Mouse (Mus musculus): ENCODE data around the gene Svep1.
A peak's percentile ranks its signal among the peaks of the same experiment; 100 is the strongest.

Gene Svep1

GRCm38 (mm10) chr4:58082588-58082987 lies 124.1 kb downstream of the Svep1 start:
- DNase-seq (ENCODE audit: low read depth, low spot score): peak; percentile 56

GRCm38 (mm10) chr4:58079631-58080030 lies 127.0 kb downstream of the Svep1 start:
- DNase-seq (ENCODE audit: low read depth, low spot score): peak; percentile 65
- no peaks in the 10 kb centered on the region for H3K27me3 ChIP-seq (ENCODE audit: control insufficient read depth, insufficient read depth, low read length, poor library complexity, severe bottlenecking)
- H3K36me3 ChIP-seq (ENCODE audit: control insufficient read depth, insufficient read depth, low read length, poor library complexity, severe bottlenecking): no peaks in the 10 kb centered on the region

More at GRCm38 (mm10) chr4:58082588-58082987, 124.1 kb downstream of the Svep1 start:
- no peaks in the 10 kb centered on the region for H3K27me3 ChIP-seq (ENCODE audit: control insufficient read depth, insufficient read depth, low read length, poor library complexity, severe bottlenecking)
- H3K36me3 ChIP-seq (ENCODE audit: control insufficient read depth, insufficient read depth, low read length, poor library complexity, severe bottlenecking): no peaks in the 10 kb centered on the region

- Histone ChIP-seq H3K36me3 (ENCODE audit: control insufficient read depth, insufficient read depth, low read length, poor library complexity, severe bottlenecking) (no peaks in the 10 kb centered on the region), H3K27me3 (ENCODE audit: control insufficient read depth, insufficient read depth, low read length, poor library complexity, severe bottlenecking) (no peaks in the 10 kb centered on the region)
- no peak for DNase-seq (ENCODE audit: low read depth, low spot score)
Measured at GRCm38 (mm10) chr4:58077950-58078349, 128.7 kb downstream of the Svep1 start.

DNA sequence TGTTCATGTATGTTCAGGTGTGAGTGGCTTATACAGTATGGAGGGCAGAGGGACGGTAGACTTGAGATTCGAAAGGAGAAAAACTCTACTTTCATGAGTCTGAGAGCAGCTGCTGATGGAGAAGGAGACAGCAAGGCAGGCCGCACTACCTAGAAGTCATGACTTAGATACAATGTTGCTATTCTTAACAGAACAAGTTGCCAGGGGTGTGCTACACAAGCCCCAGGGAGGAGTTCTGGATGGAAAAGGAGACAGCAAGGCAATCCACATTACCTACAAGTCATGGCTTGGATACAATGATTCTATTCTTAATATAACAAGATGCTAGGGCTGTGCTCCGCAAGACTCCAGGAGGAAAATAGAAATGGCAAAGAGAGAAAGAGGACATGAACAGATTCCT lies 129.1 kb downstream of the Svep1 start:
- no peak for DNase-seq (ENCODE audit: low read depth, low spot score)
- no peaks in the 10 kb centered on the region for H3K27me3 ChIP-seq (ENCODE audit: control insufficient read depth, insufficient read depth, low read length, poor library complexity, severe bottlenecking)
- no peaks in the 10 kb centered on the region for H3K36me3 ChIP-seq (ENCODE audit: control insufficient read depth, insufficient read depth, low read length, poor library complexity, severe bottlenecking)

DNA sequence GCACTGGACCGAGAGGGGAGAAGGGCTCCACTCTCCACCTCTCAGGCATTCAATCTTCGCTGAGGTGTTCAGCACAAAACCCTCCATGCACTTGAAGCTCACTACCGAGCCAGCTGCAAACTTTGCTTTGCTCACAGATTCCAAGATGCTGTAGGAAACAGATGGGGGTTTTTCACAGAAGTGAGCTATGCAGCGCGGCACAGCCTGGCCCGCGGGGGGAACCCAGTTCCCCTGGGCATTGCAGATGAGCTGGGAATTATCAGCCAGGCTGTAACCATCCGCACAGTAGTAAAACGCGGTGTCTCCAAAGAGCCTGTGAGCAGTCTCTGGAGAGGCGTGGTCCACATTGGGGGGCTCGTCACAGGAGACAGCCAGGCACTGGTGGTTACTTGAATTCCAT lies 133.8 kb downstream of the Svep1 start:
- no peaks in the 10 kb centered on the region for H3K36me3 ChIP-seq (ENCODE audit: control insufficient read depth, insufficient read depth, low read length, poor library complexity, severe bottlenecking)
- no peak for DNase-seq (ENCODE audit: low read depth, low spot score)
- H3K27me3 ChIP-seq (ENCODE audit: control insufficient read depth, insufficient read depth, low read length, poor library complexity, severe bottlenecking): no peaks in the 10 kb centered on the region

- no peaks in the 10 kb centered on the region for H3K36me3 ChIP-seq (ENCODE audit: control insufficient read depth, insufficient read depth, low read length, poor library complexity, severe bottlenecking)
- no peak for DNase-seq (ENCODE audit: low read depth, low spot score)
- no peaks in the 10 kb centered on the region for H3K27me3 ChIP-seq (ENCODE audit: control insufficient read depth, insufficient read depth, low read length, poor library complexity, severe bottlenecking)
Measured at GRCm38 (mm10) chr4:58068886-58069285, 137.8 kb downstream of the Svep1 start.

DNA sequence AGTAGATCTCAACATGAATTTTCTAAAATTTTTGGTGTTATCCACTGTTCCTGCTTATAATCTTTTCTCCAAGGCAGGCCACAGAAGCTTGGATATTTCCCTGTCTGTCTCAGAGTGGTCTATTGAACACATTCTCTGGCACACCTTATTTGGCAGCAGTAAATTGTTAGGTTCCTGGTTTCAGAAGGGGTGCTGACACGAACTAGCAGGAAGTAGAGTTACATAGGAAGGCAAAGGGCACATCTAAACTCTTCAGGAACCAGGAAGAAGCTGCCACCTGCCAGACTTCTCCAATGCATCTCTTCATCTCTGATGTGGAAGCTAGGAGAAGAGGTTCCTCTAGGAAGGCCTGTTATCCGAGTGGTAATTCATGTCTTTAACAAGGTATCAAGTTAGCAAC lies 141.9 kb downstream of the Svep1 start:
- Histone ChIP-seq H3K27me3 (ENCODE audit: control insufficient read depth, insufficient read depth, low read length, poor library complexity, severe bottlenecking) (no peaks in the 10 kb centered on the region), H3K36me3 (ENCODE audit: control insufficient read depth, insufficient read depth, low read length, poor library complexity, severe bottlenecking) (no peaks in the 10 kb centered on the region)
- no peak for DNase-seq (ENCODE audit: low read depth, low spot score)

DNA sequence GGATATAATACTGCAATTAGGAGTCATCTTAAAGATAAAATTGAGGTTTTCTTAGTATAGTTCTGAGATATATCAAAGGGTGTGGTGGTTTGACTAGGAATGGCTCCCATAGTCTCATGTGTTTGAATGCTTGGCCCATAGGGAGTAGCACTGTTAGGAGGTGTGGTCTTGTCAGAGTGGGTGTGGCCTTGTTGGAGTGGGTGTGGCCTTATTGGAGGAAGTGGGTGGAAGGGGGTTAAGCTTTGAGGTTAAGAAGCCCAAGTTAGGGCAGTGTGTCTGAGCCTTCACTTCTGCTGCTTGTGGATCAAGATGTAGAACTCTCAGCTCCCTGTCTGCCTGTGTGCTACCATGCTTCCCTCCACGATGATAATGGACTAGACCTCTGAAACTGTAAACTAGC lies 143.7 kb downstream of the Svep1 start:
- Histone ChIP-seq H3K36me3 (ENCODE audit: control insufficient read depth, insufficient read depth, low read length, poor library complexity, severe bottlenecking) (no peaks in the 10 kb centered on the region), H3K27me3 (ENCODE audit: control insufficient read depth, insufficient read depth, low read length, poor library complexity, severe bottlenecking) (no peaks in the 10 kb centered on the region)
- DNase-seq (ENCODE audit: low read depth, low spot score): no peak

DNA sequence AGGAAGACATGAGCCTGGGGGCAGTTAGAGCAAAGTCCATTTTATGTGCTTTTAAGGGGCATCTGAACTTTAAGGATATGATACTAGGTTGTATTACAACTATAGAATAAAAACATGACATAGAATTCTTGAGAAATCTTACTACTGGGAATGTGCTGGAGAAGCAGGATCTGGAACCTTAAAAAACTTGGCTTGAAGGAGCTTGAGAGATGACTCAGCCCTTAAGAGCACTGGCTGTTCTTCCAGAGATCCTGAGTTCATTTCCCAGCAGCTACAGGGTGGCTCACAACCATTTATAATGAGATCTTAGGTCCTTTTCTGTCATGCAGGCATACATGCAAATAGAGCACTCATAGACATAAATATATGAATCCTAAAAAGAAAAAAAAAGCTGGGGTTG lies 151.0 kb downstream of the Svep1 start:
- H3K27me3 ChIP-seq (ENCODE audit: control insufficient read depth, insufficient read depth, low read length, poor library complexity, severe bottlenecking): no peaks in the 10 kb centered on the region
- no peak for DNase-seq (ENCODE audit: low read depth, low spot score)
- no peaks in the 10 kb centered on the region for H3K36me3 ChIP-seq (ENCODE audit: control insufficient read depth, insufficient read depth, low read length, poor library complexity, severe bottlenecking)

DNA sequence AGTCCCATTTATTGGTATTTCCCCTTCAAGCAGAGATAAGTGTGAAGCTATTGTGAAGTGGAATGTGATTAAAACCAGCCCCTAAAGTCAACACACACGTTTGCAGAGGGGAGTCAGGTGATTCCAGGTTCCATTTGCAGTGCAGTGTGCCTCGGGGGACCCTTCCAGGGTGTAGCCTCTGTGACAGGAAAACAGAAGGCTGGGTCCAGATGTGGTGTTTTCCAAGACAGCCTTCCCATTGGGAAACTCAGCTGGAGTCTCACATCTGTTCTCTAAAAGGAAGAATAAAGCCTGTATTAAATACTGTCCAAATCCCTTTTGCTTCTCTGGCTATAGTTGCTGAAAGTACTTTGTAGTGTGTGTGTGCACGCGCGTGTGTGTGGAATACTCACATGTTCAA lies 152.2 kb downstream of the Svep1 start:
- H3K36me3 ChIP-seq (ENCODE audit: control insufficient read depth, insufficient read depth, low read length, poor library complexity, severe bottlenecking): no peaks in the 10 kb centered on the region
- no peak for DNase-seq (ENCODE audit: low read depth, low spot score)
- H3K27me3 ChIP-seq (ENCODE audit: control insufficient read depth, insufficient read depth, low read length, poor library complexity, severe bottlenecking): no peaks in the 10 kb centered on the region

GRCm38 (mm10) chr4:58050746-58051145 lies 155.9 kb downstream of the Svep1 start:
- DNase-seq (ENCODE audit: low read depth, low spot score): no peak
- no peaks in the 10 kb centered on the region for H3K36me3 ChIP-seq (ENCODE audit: control insufficient read depth, insufficient read depth, low read length, poor library complexity, severe bottlenecking)
- H3K27me3 ChIP-seq (ENCODE audit: control insufficient read depth, insufficient read depth, low read length, poor library complexity, severe bottlenecking): no peaks in the 10 kb centered on the region

GRCm38 (mm10) chr4:58050276-58050675 lies 156.4 kb downstream of the Svep1 start:
- Histone ChIP-seq H3K27me3 (ENCODE audit: control insufficient read depth, insufficient read depth, low read length, poor library complexity, severe bottlenecking) (no peaks in the 10 kb centered on the region), H3K36me3 (ENCODE audit: control insufficient read depth, insufficient read depth, low read length, poor library complexity, severe bottlenecking) (no peaks in the 10 kb centered on the region)
- no peak for DNase-seq (ENCODE audit: low read depth, low spot score)

DNA sequence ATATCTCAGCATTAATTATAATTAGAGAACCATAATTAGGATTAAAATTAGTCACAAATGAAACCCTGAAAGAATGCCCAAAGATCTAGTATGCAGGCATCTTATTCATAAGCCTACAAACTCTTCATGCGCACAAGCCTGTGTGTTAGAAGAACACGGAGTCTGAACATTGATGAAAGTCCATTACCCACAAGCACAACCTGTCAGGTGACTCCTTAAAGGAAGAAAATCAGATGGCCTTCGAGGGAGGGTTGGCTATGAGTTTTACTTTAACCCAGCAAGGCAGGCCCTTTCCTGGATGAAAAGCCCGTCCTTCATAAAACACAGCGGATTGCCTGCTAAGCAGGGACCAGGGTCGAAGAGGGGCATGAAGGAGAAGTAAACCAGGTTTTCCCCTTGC lies 161.8 kb downstream of the Svep1 start:
- Histone ChIP-seq H3K36me3 (ENCODE audit: control insufficient read depth, insufficient read depth, low read length, poor library complexity, severe bottlenecking) (no peaks in the 10 kb centered on the region), H3K27me3 (ENCODE audit: control insufficient read depth, insufficient read depth, low read length, poor library complexity, severe bottlenecking) (no peaks in the 10 kb centered on the region)
- DNase-seq (ENCODE audit: low read depth, low spot score): no peak

GRCm38 (mm10) chr4:58044356-58044755 lies 162.3 kb downstream of the Svep1 start:
- DNase-seq (ENCODE audit: low read depth, low spot score): no peak
- Histone ChIP-seq H3K27me3 (ENCODE audit: control insufficient read depth, insufficient read depth, low read length, poor library complexity, severe bottlenecking) (no peaks in the 10 kb centered on the region), H3K36me3 (ENCODE audit: control insufficient read depth, insufficient read depth, low read length, poor library complexity, severe bottlenecking) (no peaks in the 10 kb centered on the region)

- DNase-seq (ENCODE audit: low read depth, low spot score): no peak
Measured at GRCm38 (mm10) chr4:58040093-58040492, 166.6 kb downstream of the Svep1 start.

DNA sequence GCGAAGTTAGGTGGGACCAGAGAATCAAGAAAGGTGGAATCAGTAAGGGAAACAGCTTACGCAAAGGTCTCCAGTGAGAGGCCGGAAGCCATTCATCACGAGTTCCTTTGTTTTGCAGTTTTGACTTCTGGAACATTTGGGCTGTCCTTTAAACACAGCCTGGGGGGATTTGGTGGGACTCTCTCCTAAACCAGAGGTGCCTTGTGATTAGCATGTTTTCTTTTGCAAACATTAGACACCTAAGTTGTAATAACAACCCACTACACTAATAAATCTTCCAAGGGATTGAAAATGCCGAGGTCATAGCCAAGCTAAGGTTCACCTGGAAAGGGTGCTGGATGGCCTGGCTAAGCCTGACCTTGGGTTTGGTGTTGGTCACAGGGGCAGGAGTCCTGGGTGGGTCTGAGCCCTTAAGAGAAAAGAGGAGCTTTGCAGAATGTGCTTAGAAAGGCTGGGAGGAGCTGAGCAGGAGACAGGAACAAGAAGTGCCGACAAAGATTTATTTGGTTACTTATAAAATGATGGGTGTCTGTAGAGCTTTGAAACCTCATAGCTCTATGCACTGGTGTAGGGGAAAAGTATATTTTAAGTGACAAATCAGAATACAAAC lies 169.5 kb downstream of the Svep1 start:
- no peak for DNase-seq (ENCODE audit: low read depth, low spot score)
- H3K36me3 ChIP-seq (ENCODE audit: control insufficient read depth, insufficient read depth, low read length, poor library complexity, severe bottlenecking): no peaks in the 10 kb centered on the region
- no peaks in the 10 kb centered on the region for H3K27me3 ChIP-seq (ENCODE audit: control insufficient read depth, insufficient read depth, low read length, poor library complexity, severe bottlenecking)

More at GRCm38 (mm10) chr4:58040093-58040492, 166.6 kb downstream of the Svep1 start:
- H3K36me3 ChIP-seq (ENCODE audit: control insufficient read depth, insufficient read depth, low read length, poor library complexity, severe bottlenecking): no peaks in the 10 kb centered on the region
- H3K27me3 ChIP-seq (ENCODE audit: control insufficient read depth, insufficient read depth, low read length, poor library complexity, severe bottlenecking): no peaks in the 10 kb centered on the region

Data from splenic B cell, adult 2 months (primary cell).